Mouse (Mus musculus) liver, embryonic 16.5 days (tissue): ENCODE data around the gene Zfp114. TPM values are rescaled to one million over a fixed set of nuclear protein-coding genes. Genes with fewer than 3 reads are reported as not detected.

Experiments
- polyA plus RNA-seq: library from polyadenylated mRNA; unstranded; fragments of >200 nt; fragmentation: Nextera tagmentation; extraction: Ambion mirVana; gene quantifications from 2 replicates; pipeline ENCODE4 v1.2.1, GENCODE M21; 2015

Gene Zfp114
- polyA plus RNA-seq, 1 experiment from 2014 or later, result 0.44 TPM

Other genes starting within 250 kb of the Zfp114 start
- gene Vmn1r179, start 248.1 kb upstream of the Zfp114 start, polyA plus RNA-seq, result not detected in 2 replicates
- gene Vmn1r180, start 224.4 kb upstream of the Zfp114 start, polyA plus RNA-seq, result not detected in 2 replicates
- not detected in 2 replicates for gene Vmn1r181, start 200.4 kb upstream of the Zfp114 start, polyA plus RNA-seq
- gene V1rd19, start 173.4 kb upstream of the Zfp114 start, polyA plus RNA-seq, result not detected in 2 replicates
- gene Vmn1r183, start 121.8 kb upstream of the Zfp114 start, polyA plus RNA-seq, result not detected in 2 replicates
- gene Zfp180, start 93.1 kb upstream of the Zfp114 start, polyA plus RNA-seq, result 8.6 and 9.2 TPM in 2 replicates
- gene Zfp112, start 62.7 kb upstream of the Zfp114 start, polyA plus RNA-seq, result 0.57 and 0.58 TPM in 2 replicates
- gene Zfp235, start 40.9 kb upstream of the Zfp114 start, polyA plus RNA-seq, result 3.0 and 3.3 TPM in 2 replicates
- gene Zfp111, start 36.4 kb downstream of the Zfp114 start, polyA plus RNA-seq, result 1.2 and 1.9 TPM in 2 replicates
- 1.1 and 1.2 TPM in 2 replicates for gene Zfp109, start 62.5 kb downstream of the Zfp114 start, polyA plus RNA-seq
- 0.49 and 0.51 TPM in 2 replicates for gene Zfp108, start 79.7 kb downstream of the Zfp114 start, polyA plus RNA-seq
- gene Zfp93, start 95.4 kb downstream of the Zfp114 start, polyA plus RNA-seq, result 1.1 and 1.3 TPM in 2 replicates
- gene Zfp61, start 126.2 kb downstream of the Zfp114 start, polyA plus RNA-seq, result 2.3 and 2.7 TPM in 2 replicates
- 1.8 and 2.3 TPM in 2 replicates for gene Zfp94, start 141.6 kb downstream of the Zfp114 start, polyA plus RNA-seq
- not detected in 2 replicates for gene Tescl, start 158.9 kb downstream of the Zfp114 start, polyA plus RNA-seq
- gene Lypd5, start 174.1 kb downstream of the Zfp114 start, polyA plus RNA-seq, result not detected in 2 replicates
- gene Kcnn4, start 195.2 kb downstream of the Zfp114 start, polyA plus RNA-seq, result 91.9 and 93.4 TPM in 2 replicates
- gene Smg9, start 224.6 kb downstream of the Zfp114 start, polyA plus RNA-seq, result 12.8 and 14.3 TPM in 2 replicates